Mouse (Mus musculus): ENCODE measurements around the gene Csf2rb2. TPM values are rescaled to one million over a fixed set of nuclear protein-coding genes. Genes with fewer than 3 reads are reported as not detected.

Gene Csf2rb2
- polyA plus RNA-seq, 1 experiment from 2014 or later: 0.43 TPM

DNA sequence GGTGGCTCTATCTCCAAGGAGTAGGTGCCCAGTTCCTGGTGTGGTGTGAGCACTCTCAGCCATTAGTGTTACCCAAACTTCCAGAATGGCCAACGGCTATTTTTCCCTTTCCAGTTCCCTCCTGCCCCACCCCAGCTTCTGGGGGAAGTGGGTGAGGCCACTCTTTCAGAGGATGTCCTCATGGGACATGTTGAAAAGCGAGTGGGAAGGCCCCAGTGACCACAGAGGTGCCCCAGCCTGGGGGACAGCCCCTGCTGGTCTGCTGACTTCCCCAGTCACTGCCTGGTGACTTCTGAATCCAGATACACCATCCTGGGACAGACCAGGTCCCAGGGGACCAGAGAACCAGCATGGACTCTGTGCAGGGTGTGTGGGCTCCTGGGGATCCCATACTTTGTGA, 57.9 kb downstream of the Csf2rb2 start:
- 66% methylated on average over 2 of the region's 2 CpGs for whole genome bisulfite sequencing
- no peak overlapping the region for H3K9ac ChIP-seq (ENCODE audit: low read length)
- no peaks in the 10 kb centered on the region for H3K36me3 ChIP-seq (ENCODE audit: control insufficient read depth, insufficient read depth)
- H3K27ac ChIP-seq (ENCODE audit: low read length): no peak overlapping the region
- no peaks in the 10 kb centered on the region for H3K9me3 ChIP-seq (replicated peaks; ENCODE audit: control insufficient read depth, low read length)
- peaks cover 14% of the 10 kb centered on the region for H3K4me1 ChIP-seq (ENCODE audit: control insufficient read depth, insufficient read depth, low read length)
- no peak for ATAC-seq (replicated peaks; ENCODE audit: extremely low read depth, insufficient read depth, low FRiP score)
- no peak overlapping the region for H3K4me2 ChIP-seq (ENCODE audit: low read depth, low read length)
- no peak overlapping the region for H3K4me3 ChIP-seq (ENCODE audit: low read length)
- H3K27me3 ChIP-seq (ENCODE audit: control insufficient read depth, insufficient read depth, low read length): no peaks in the 10 kb centered on the region

DNA sequence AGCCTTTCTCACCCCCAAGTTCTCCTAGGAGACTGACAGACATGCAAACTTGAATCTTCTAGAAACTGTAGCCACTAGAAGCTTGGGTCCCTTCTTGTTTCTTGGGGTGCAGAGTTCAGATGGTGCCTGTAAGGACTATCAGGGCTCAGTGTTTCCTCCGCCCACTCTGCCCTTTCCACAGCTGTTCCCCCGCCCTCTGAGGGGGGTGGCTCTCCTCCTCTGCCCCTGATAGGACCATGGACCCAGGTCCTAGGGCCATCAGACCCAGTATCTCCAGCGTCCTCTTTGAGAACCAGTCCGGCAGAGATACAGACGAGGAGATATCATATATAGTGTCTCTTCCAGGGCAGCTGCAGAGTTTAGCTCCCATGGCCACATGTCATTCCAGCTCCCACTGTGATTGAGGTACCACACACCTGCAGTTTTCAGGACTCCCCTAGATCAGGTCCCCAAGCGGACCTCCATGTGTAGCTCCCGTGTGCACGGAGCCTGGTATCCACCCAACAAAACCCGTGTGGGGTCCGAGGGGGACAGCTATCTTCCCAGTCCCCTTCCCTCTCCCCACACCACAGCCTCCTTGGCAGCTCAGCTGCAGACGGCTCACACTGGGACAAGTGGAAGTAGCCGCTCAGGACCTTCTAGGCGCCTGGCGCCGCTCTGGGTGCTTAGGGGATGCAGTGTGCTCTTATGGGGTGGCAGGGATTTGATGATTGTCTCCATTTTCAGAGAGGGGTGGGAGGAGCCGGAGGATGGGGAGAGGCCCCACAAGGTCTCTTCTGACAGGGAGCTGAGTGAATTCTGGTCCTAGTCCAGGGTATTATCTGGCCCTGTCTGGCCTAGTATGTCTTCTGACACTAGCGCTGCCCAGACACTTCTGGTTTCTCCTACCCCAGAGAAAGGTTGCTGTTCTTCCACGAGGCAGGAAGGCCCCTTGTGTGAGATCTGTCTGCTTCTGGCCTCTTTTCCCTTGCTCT, 59.1 kb downstream of the Csf2rb2 start:
- H3K27me3 ChIP-seq (ENCODE audit: control insufficient read depth, insufficient read depth, low read length): no peaks in the 10 kb centered on the region
- no peak overlapping the region for H3K9ac ChIP-seq (ENCODE audit: low read length)
- peaks cover 14% of the 10 kb centered on the region for H3K4me1 ChIP-seq (ENCODE audit: control insufficient read depth, insufficient read depth, low read length)
- H3K36me3 ChIP-seq (ENCODE audit: control insufficient read depth, insufficient read depth): no peaks in the 10 kb centered on the region
- no peak overlapping the region for H3K4me3 ChIP-seq (ENCODE audit: low read length)
- H3K4me2 ChIP-seq (ENCODE audit: low read depth, low read length): no peak overlapping the region
- no peaks in the 10 kb centered on the region for H3K9me3 ChIP-seq (replicated peaks; ENCODE audit: control insufficient read depth, low read length)
- peak; percentile 11; the same call in 1 of the 2 replicates for ATAC-seq (replicated peaks; ENCODE audit: extremely low read depth, insufficient read depth, low FRiP score)
- H3K27ac ChIP-seq (ENCODE audit: low read length): no peak overlapping the region; the same call in 1 of the 2 replicates
- WGBS: 58% methylated on average over 18 of the region's 18 CpGs

DNA sequence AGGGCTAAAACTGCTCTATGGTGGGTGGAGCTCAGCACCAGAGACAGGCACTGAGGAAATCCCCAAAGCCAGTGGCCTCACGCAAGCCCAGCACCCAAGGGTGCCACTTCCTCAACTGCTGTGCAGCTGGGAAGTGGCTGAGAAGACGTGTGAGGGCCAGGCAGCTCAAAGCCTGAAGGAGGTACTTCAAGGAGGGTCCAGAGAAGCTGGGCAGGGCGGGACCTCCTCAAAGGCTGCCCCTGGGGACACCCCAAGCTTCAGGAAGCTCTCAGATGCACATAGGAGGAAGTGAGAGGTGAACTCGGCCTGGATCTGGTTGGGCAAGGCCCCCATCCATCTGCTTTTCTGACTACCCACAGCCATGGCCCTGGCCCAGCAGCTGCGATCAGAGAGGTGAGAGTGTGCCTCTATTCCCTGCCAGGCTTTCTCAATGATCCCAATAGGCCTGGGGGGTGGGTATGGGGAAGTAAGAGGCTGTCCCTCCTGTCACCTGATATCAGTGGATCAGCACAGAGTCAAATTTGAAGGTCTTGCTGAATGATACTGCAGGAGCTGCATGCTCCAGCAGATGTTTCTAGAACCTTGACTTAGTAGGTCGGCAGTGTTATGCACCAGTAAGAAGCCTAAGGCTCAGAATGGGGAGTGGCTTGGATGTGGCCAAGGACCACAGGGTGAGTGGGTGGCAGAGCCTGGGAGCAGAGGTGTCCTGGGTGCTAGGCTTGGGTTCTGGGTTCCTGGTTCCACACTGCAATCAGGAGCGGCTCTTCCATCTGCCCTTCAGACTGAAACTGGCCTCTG, 60.6 kb downstream of the Csf2rb2 start, which contains the start of gene Ncf4:
Gene Ncf4, plus strand, starts transcription at position 107 of the 798 bp plus-strand sequence.
- no peaks in the 10 kb centered on the region for H3K36me3 ChIP-seq (ENCODE audit: control insufficient read depth, insufficient read depth)
- no peaks in the 10 kb centered on the region for H3K27me3 ChIP-seq (ENCODE audit: control insufficient read depth, insufficient read depth, low read length)
- no peak within 1 kb of the TSS for H3K4me3 ChIP-seq (ENCODE audit: low read length)
- H3K4me1 ChIP-seq (ENCODE audit: control insufficient read depth, insufficient read depth, low read length): peaks cover 14% of the 10 kb centered on the region
- H3K27ac ChIP-seq (ENCODE audit: low read length): peak within 1 kb of the TSS; percentile 49
- H3K9ac ChIP-seq (ENCODE audit: low read length): no peak within 1 kb of the TSS
- H3K4me2 ChIP-seq (ENCODE audit: low read depth, low read length): no peak within 1 kb of the TSS
- 65% methylated on average over 7 of the region's 7 CpGs for WGBS
- no peak for ATAC-seq (replicated peaks; ENCODE audit: extremely low read depth, insufficient read depth, low FRiP score)
- H3K9me3 ChIP-seq (replicated peaks; ENCODE audit: control insufficient read depth, low read length): no peaks in the 10 kb centered on the region

DNA sequence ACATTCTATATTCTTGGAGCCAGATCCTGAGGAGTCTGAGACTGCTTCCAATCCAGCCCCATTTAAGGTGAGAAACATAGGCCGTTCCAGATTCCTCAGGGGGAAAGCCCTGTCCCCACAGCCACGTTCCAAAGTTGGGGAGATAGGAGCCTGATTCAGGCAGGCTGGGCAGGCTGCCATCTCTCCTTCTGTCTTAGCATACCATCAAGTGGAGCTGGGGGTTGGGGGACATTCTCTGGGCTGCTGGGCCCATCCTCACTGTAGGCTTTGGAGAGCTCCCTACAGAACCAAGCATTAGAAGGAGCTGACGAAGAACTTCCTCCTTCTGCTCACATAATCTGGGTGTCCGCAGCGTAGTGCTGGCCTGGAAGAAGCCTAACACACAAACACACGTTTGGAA, 61.7 kb downstream of the Csf2rb2 start:
- WGBS: 45% methylated on average over 6 of the region's 6 CpGs
- no peaks in the 10 kb centered on the region for H3K27me3 ChIP-seq (ENCODE audit: control insufficient read depth, insufficient read depth, low read length)
- no peak overlapping the region for H3K4me3 ChIP-seq (ENCODE audit: low read length)
- no peaks in the 10 kb centered on the region for H3K36me3 ChIP-seq (ENCODE audit: control insufficient read depth, insufficient read depth)
- H3K27ac ChIP-seq (ENCODE audit: low read length): peak overlapping the region; percentile 49
- peaks cover 14% of the 10 kb centered on the region for H3K4me1 ChIP-seq (ENCODE audit: control insufficient read depth, insufficient read depth, low read length)
- peak; percentile 69 for ATAC-seq (replicated peaks; ENCODE audit: extremely low read depth, insufficient read depth, low FRiP score)
- no peak overlapping the region for H3K4me2 ChIP-seq (ENCODE audit: low read depth, low read length)
- H3K9me3 ChIP-seq (replicated peaks; ENCODE audit: control insufficient read depth, low read length): no peaks in the 10 kb centered on the region
- H3K9ac ChIP-seq (ENCODE audit: low read length): no peak overlapping the region

DNA sequence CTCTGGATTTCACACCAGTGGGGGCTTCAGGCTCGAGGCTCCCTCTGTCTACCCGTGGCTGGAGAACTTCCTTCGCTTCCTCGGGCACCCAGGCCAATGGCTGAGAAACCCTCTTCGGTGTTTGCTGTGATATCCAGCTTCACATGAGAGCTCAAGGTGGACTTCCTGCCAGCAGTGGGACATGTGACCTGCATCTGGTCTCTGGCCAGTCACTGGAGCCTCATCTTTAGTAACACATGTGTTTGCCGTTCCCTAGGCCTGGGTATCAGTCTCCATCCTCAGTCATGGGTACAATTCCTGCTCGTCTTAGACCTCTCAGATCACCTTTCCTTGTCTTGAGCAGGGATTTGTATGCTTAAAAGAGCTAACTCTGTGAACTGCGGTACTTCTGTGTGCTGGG, 62.5 kb downstream of the Csf2rb2 start:
- no peak for ATAC-seq (replicated peaks; ENCODE audit: extremely low read depth, insufficient read depth, low FRiP score)
- Histone ChIP-seq H3K9me3 (replicated peaks; ENCODE audit: control insufficient read depth, low read length) (no peaks in the 10 kb centered on the region), H3K4me1 (ENCODE audit: control insufficient read depth, insufficient read depth, low read length) (peaks cover 14% of the 10 kb centered on the region), H3K27me3 (ENCODE audit: control insufficient read depth, insufficient read depth, low read length) (no peaks in the 10 kb centered on the region), H3K9ac (ENCODE audit: low read length) (no peak overlapping the region), H3K27ac (ENCODE audit: low read length) (no peak overlapping the region), H3K36me3 (ENCODE audit: control insufficient read depth, insufficient read depth) (no peaks in the 10 kb centered on the region), H3K4me3 (ENCODE audit: low read length) (no peak overlapping the region), H3K4me2 (ENCODE audit: low read depth, low read length) (no peak overlapping the region)
- WGBS: 76% methylated on average over 8 of the region's 8 CpGs

DNA sequence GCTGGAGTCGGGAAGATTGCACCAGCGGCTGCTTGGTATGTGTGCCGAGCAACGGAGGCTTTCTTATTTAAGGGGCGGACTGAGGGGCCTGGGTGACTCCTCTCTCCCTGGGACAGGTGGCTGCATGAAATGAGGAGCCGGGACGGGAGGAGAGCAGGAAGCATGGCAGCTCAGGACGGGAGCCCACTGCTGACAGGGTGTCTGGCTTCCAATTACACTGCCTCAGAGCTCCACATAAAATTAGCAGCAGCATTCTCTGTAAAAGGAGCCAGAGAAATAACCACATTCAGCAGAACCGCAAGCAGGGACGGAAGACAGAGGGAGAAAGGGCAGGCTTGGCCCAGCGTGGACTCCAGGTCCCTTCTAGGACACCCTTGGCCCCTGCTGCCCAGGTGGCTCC, 64.2 kb downstream of the Csf2rb2 start:
- no peak overlapping the region for H3K27ac ChIP-seq (ENCODE audit: low read length)
- H3K27me3 ChIP-seq (ENCODE audit: control insufficient read depth, insufficient read depth, low read length): no peaks in the 10 kb centered on the region
- no peaks in the 10 kb centered on the region for H3K36me3 ChIP-seq (ENCODE audit: control insufficient read depth, insufficient read depth)
- H3K4me1 ChIP-seq (ENCODE audit: control insufficient read depth, insufficient read depth, low read length): peaks cover 11% of the 10 kb centered on the region
- no peaks in the 10 kb centered on the region for H3K9me3 ChIP-seq (replicated peaks; ENCODE audit: control insufficient read depth, low read length)
- H3K4me2 ChIP-seq (ENCODE audit: low read depth, low read length): no peak overlapping the region
- no peak overlapping the region for H3K9ac ChIP-seq (ENCODE audit: low read length)
- 52% methylated on average over 11 of the region's 11 CpGs for WGBS
- ATAC-seq (replicated peaks; ENCODE audit: extremely low read depth, insufficient read depth, low FRiP score): no peak
- no peak overlapping the region for H3K4me3 ChIP-seq (ENCODE audit: low read length)

DNA sequence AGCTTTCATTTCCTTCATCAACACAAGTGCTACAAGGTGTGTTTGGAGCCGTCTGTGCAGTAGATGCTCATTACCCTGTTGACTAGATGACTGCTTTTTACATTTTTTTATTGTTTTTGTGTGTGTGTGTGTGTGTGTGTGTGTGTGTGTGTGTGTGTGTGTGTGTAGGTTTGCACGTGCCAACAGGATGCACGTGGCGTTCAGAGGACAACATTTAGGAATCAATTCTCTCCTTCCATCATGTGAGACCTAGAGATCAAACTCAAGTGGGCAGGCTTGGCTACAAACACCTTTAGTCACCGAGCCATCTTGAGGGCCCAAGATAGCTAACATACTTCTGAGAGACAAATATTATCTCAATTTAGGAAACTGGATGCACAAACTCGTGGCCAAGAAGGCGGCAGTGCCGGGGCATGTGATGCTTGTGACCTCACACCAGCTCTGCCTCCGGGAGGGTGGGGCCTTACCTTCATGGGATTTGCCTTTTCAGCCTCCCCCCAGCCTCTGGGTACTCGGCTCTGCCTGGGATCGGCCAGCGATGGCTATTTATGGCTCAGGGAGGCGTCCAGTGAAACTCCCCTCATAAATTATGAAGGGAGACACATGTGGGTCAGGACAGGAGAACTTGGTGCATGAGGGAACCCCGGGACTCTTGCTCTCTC, 65.4 kb downstream of the Csf2rb2 start:
- WGBS: 51% methylated on average over 14 of the region's 14 CpGs
- Histone ChIP-seq H3K4me3 (ENCODE audit: low read length) (no peak overlapping the region), H3K9ac (ENCODE audit: low read length) (no peak overlapping the region), H3K27me3 (ENCODE audit: control insufficient read depth, insufficient read depth, low read length) (no peaks in the 10 kb centered on the region), H3K36me3 (ENCODE audit: control insufficient read depth, insufficient read depth) (no peaks in the 10 kb centered on the region), H3K9me3 (replicated peaks; ENCODE audit: control insufficient read depth, low read length) (no peaks in the 10 kb centered on the region), H3K27ac (ENCODE audit: low read length) (no peak overlapping the region), H3K4me2 (ENCODE audit: low read depth, low read length) (no peak overlapping the region), H3K4me1 (ENCODE audit: control insufficient read depth, insufficient read depth, low read length) (peaks cover 10% of the 10 kb centered on the region)
- no peak for ATAC-seq (replicated peaks; ENCODE audit: extremely low read depth, insufficient read depth, low FRiP score)

DNA sequence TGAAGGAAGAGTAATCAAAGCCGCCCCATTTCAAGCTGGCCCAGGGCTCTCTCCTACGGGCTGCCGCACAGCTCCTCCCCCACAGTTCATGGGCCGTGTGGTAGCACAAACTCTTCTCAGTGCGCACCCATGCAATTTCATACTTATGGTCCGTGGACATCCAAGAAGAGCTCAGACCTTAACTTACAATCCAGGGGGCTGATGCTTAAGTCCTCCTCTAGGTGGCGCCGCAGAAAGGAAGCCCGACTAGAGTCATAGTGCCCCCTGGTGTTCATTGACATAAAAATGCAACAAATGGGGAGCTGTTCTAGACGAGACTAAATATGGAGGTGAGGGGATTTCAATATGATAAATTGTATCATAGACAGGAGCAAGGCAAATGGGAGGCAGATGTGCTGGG, 66.1 kb downstream of the Csf2rb2 start:
- Histone ChIP-seq H3K27me3 (ENCODE audit: control insufficient read depth, insufficient read depth, low read length) (no peaks in the 10 kb centered on the region), H3K36me3 (ENCODE audit: control insufficient read depth, insufficient read depth) (no peaks in the 10 kb centered on the region), H3K9ac (ENCODE audit: low read length) (no peak overlapping the region), H3K27ac (ENCODE audit: low read length) (no peak overlapping the region), H3K4me2 (ENCODE audit: low read depth, low read length) (no peak overlapping the region), H3K9me3 (replicated peaks; ENCODE audit: control insufficient read depth, low read length) (no peaks in the 10 kb centered on the region), H3K4me1 (ENCODE audit: control insufficient read depth, insufficient read depth, low read length) (peaks cover 10% of the 10 kb centered on the region), H3K4me3 (ENCODE audit: low read length) (no peak overlapping the region)
- 19% methylated on average over 10 of the region's 10 CpGs for WGBS
- ATAC-seq (replicated peaks; ENCODE audit: extremely low read depth, insufficient read depth, low FRiP score): no peak

Measured in heart, embryonic 16.5 days (tissue).